Mouse (Mus musculus): ENCODE data around the gene Cadps2.

Cadps2 gene

DNA sequence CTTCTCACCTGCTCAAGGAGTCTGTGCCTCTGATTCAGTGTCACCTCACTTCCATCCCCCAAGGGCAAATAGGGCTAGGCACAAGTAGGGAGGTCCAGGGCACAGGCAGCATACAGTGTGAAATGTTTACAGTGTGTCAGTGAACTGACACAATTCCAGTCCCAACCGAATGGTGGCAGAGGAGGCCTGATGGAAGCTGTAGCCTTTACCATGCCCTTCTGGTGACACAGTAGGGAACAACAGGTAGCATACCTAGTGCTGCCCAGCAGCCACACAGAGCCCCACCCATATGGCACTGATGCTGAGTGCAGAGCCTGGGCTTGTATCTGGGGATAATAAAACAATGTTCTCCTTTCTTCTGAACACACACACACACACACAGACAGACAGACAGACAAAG, 61.6 kb downstream of the Cadps2 start:
- DNase-seq (ENCODE audit: extremely low read depth, insufficient read length, low spot score): no peak

DNA sequence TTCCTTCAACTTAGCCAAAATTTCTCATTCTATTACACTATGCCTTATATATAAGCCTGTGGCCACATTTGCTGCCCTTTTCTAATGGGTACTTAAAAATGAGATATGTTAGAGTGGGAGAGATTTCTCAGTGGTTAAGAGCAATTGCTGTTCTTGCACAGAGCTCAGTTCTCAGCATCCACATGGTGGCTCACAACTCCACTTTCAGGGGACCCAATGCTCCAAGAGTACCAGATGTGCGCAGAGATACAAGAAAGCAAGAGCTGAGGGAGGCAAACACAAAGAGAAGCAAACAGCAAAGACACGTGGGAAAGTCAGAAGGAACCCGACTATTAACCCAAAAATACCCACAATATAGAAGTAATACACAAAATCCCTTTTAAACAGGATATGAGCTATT, 77.0 kb downstream of the Cadps2 start:
- no peak for DNase-seq (ENCODE audit: extremely low read depth, insufficient read length, low spot score)

DNA sequence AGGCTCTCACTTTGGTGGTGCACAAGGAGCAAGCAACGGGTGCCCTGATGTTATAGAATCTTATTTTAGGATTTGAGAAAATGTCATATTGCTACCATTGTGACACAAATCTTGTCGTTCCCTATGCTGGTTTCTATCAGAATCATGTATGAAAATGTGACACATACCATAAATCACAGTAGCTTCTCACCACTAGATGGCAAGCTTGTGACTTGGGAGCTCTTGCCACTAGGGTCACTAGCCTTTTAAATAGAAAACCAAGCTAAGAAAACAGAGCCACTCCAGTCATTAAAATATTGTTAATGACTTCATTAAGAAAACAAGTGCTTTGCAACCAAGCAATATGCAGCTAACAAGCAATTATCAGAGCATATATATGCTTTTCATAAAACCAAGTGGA, 81.0 kb downstream of the Cadps2 start:
- no peak for DNase-seq (ENCODE audit: extremely low read depth, insufficient read length, low spot score)

DNA sequence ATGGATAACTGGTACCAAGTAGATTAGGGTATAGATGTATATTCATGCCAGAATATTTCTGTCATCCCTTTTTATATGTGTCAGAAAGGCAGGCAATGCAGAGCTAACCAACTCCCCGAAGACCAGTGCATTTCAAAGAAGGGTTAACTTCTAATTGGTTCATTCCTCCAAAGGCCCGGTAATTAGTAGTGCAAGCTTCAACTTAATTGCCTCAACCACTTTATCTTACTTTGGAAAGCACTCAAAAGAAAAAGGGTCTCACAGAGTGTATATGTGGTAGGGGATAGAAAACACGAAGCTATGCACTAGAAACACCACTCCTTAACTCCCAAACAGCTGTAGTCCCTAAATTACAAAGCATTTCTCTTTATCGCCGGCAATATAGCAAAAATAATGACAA, 90.4 kb downstream of the Cadps2 start:
- DNase-seq (ENCODE audit: extremely low read depth, insufficient read length, low spot score): no peak

DNA sequence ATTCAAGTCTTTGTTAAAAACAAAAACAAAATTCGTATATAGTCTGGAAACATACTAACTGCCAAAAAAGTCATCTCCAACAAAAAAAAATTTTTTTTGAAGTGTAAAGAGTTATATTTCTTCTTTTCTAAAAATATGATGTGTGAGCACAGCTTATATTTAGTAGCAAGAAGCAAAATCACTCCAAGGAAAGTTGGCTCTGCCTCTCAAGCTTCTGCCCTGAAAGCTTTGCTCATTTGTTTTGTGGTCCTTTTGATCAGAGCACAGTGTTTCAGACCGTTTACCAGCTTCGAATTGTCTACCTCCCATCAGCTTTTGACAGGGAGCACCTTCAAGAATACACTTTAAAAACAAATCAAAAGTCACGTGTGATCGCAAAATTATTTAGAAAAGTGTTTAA, 99.2 kb downstream of the Cadps2 start:
- DNase-seq (ENCODE audit: extremely low read depth, insufficient read length, low spot score): no peak

DNA sequence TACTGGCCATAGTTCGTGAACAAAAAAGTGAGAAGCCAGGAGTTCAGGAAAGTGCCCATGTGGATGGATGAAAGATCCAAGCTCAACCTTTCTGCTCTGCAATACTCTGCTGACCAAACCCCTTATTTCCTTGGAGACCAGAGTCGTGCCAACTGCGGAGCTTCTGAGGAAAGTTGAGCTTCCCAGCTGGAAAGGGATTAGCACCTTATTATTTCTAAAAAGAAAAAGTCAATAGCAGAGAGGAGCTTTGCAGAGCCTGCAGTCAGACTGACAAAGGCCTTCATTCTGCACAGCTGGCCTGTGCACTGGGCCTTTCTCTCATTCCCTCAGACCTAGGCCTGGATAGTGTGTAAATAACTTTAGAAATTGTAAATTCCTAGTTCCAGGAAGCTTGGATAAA, 106.5 kb downstream of the Cadps2 start:
- DNase-seq (ENCODE audit: extremely low read depth, insufficient read length, low spot score): no peak

DNA sequence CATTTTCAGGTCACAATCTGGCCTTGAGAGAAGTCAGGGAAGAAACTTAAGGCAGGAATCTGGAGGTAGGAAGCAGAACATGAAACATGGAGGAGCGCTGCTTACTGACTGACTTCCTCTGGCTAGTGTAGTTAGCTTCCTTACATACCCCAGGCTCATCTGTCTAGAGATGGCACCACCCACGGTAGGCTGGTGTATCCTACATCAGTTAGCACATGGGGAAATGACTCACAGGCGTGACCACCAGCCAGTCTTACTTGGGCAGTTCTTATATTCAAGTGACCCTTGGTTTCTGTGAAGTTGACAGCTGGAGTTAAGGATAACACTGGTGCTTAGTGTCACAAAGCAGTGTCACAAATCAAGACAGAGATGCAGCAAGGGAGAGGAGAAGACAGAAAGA, 110.6 kb downstream of the Cadps2 start:
- no peak for DNase-seq (ENCODE audit: extremely low read depth, insufficient read length, low spot score)

DNA sequence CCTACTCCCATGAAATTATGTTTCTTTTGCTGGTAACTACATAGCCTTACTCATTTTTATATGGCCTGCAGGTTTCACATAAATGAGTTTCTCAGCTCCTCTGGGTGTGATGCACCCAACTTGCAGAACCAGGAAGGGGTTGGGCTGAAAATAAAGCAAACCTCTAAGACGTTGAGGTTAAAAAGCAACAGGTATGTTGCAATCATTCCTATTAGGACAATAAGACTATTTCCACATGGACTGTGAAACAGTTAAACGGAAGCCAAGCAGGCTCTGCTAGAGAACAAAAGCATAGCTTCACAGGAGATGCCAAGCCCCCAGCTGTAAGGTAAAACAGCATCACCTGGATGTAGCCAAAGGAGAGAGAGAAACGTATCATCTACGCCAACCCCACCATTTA, 115.5 kb downstream of the Cadps2 start:
- DNase-seq (ENCODE audit: extremely low read depth, insufficient read length, low spot score): no peak

DNA sequence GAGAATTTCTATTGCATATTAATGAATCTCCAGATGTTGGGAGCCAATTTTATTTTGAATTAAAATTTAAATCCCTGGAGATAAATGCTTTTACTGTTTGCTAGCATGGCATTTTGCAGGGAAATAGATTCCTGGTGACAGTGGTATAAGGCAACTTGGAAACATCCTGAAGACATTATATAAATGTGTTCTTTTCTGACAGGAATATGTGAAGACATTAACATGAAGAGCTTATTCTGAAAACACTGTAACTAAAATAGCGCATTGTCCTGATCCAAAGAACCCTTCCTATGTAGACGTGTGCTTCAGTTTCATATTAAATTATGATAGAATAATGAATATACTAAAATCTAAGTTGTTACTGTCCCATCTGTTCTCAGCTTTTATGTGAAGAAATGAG, 118.8 kb downstream of the Cadps2 start:
- no peak for DNase-seq (ENCODE audit: extremely low read depth, insufficient read length, low spot score)

DNA sequence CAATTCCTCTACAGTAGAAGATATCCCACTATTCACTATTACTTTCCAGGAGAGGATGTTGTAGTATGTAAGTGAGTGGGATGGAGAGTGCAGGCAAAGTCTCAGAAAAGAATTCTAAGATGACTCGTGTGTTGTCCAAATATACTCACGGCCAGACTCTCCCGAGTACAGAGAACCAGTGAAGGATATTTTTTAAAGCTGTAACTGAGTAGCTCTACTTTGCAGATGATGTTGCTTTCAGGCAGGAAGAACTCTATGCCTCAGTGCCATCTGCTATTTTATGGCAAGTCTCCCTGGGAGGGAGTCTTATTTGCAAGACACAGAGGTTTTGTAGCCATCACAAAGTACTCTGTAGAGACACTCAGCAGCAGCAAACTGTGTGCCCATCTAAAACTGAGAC, 131.7 kb downstream of the Cadps2 start:
- no peak for DNase-seq (ENCODE audit: extremely low read depth, insufficient read length, low spot score)

DNA sequence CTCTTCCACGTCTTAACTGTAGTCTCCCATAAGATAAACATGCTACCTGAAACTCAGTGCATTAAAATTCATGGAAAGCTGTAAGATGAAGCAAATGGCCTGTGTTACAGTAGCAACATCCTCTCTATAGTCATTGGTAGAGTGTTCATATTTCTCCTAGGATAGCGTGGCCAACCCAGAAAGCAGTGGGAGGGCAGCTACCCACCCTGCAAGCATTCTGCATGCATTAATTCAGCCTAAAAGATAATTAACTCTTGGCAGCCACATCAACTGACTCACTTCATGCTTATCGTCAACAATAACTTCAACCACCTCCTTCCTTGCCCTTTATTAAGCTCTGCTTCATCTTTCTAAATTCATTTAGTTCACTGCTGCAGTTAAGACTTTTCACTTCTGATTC, 138.3 kb downstream of the Cadps2 start:
- DNase-seq (ENCODE audit: extremely low read depth, insufficient read length, low spot score): no peak

DNA sequence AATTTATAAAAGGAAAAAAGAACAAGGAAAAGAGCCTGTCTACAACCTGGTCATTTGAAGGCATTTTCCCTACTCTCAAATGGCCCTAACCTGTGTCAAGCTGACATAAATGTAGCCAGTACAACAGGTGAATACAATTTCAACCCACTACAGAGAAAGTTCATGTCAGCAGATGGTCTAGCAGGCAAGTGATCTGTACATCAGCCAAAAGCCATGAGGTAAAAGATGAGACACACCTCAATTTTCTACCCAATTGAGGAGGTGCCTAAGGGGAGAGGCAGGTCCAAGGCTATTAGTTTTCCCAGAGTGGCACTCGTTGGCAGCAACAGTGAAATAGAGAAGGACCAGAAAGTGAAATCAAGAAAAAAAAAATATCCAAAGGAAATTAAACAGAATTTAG, 161.0 kb downstream of the Cadps2 start:
- DNase-seq (ENCODE audit: extremely low read depth, insufficient read length, low spot score): no peak

DNA sequence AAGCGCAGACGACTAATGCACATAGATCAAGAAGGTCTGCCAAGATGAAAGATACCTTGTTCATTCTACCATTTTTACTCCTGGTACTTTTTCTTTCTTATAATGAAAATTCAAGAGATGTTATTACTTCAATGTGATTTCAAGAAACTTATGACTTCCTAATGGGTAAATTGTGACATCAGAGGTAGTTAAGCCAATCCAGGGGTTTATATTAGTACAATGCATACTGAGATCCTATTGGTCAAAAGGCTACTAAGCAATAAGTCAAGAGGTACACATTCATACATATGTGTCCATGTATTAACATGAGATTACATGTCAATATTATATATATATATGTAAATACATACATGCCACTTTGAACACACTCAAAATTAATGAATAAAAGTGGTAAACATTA, 184.2 kb downstream of the Cadps2 start, which contains the start of gene Rnf148:
Rnf148 (minus strand) TSS at position 101 of the 400 bp plus-strand sequence.
- no peak for DNase-seq (ENCODE audit: extremely low read depth, insufficient read length, low spot score)

DNA sequence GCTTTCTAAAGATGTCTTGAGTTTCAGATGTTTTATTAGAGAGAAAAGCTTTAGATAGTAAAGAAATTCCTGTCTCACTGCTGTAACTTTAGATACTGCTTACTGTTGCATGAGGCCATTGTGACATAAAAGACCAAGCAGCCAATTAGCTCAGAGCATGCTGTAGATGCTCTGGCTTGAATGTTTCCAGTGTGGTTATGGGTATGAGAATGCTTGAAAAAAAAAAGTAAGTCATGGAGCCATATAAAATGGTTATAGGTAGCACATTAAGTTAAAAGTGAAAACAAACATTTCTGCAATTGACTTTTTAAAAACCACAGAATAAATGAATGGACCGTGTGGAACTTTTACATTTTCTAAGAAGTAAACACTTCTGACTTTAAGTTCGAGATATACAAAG, 189.0 kb downstream of the Cadps2 start, which contains the start of gene Rnf133:
Rnf133 (minus strand) TSS at position 101 of the 400 bp plus-strand sequence.
- no peak for DNase-seq (ENCODE audit: extremely low read depth, insufficient read length, low spot score)

DNA sequence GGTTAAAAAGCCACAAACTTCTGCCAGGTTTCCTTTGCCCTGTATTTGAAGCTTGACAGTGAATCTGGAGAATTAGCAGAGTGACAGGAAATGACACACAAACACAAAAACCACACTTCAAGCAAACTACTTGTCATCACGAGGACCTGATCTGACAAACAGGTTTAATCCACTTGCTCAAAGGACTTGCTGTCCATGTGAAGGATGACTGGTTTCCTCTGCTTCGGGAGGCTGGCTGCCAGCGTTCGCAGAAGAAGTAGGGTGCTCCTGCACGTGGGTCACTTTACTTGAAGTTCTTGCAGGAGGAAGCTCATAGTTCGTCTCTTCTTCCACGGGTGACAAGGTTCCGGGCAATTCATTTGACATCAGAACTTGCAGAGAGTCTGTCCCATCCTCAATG, 190.5 kb downstream of the Cadps2 start:
- no peak for DNase-seq (ENCODE audit: extremely low read depth, insufficient read length, low spot score)

DNA sequence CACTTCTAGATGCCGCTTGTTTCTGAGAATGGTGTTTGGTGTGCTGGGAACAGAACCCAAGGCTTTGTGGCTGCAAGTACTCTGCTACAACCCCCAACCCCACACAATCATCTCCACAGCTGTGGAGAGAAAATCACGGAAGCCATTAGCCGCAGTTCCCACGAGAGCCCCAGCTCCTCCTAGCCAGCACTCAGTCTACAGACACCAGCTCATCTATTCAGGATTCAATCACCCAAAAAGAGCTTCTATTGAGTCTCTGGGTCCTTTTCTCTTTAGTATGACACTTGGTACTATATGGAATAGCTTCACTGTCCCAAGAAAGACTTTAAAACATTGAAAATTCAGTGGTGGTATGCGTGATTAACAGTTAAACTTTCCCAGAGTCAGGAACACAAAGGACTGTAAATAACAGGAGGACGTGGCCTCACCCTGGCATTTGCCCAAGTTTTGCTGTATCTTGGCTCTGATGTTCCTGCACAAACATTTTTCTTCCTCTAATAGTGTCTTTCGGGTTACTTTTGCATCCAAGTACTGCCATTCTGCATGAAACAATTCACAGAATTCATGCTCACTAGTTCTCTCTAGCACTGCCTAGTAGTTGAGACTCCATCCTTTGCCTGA, 191.5 kb downstream of the Cadps2 start:
- no peak for DNase-seq (ENCODE audit: extremely low read depth, insufficient read length, low spot score)

DNA sequence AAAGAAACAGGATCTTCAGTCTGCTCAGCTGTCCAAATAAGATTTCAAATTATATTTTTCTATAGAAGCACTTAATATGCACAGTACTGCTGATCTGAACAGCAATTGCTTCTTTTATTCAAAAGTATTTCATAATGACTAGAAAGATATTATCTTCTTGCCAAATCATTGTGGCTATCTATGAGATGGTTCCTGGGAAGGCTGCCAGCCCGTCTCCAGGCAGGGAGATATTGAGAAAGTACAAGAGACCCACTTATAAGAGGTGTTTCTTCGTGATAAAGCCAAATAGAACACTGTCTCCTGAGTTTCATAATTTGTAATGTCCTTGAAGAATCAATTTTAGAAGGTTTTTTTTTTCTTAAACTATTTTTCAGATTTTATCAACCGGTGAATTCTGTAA, 202.1 kb downstream of the Cadps2 start:
- DNase-seq (ENCODE audit: extremely low read depth, insufficient read length, low spot score): no peak

DNA sequence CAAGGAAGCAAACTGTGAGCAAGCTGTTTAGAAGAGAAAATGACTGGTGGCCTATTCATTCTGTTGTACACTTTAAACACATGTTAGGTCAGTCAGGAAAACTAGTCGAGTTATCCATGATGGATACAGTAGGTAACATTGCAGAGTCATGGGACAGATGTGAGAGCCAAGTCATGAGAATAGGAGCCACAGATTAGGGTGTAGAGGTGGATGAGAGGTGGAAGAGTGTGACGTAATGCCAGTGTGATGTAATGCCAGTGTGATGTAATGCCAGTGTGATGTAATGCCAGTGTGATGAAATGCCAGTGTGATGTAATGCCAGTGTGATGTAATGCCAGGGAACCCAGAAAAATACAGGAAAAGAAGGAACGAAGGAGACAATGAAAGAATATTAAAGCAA, 204.0 kb downstream of the Cadps2 start:
- no peak for DNase-seq (ENCODE audit: extremely low read depth, insufficient read length, low spot score)

DNA sequence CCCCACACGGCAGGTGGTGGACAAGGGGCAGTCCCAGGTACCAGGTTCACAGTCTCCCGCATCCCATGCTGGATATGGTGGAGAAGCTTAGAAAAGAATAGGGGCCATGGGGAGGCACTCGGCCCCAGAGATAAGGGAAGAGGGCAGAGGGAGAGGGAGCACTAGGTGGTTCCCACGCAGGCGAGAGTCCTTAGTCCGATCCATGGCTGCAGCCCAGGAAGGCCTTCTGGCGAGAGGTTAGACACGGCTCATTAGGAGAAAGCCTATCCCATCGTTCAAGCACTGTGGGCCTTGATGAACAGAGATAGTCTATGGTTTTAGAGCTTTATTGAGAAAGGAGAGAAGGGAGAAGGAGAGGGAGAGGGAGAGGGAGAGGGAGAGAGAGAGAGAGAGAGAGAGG, 205.2 kb downstream of the Cadps2 start:
- DNase-seq (ENCODE audit: extremely low read depth, insufficient read length, low spot score): no peak

DNA sequence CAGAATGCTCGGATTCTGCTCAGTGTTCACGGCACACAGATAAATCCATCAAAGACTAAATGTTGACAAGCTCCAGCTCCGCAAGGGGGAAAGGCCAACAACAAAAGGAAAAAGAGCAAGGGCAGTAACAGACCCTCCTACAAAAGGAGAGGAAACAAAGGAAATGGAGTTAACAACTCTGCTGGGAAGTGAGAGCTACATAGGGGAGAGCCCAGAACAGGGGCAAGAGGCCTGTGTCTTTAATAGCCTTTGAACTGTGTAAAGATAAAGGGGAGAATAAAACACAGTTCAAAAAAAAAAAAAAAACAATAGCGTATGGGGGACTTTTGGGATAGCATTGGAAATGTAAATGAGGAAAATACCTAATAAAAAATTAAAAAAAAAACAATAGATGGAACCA, 208.8 kb downstream of the Cadps2 start:
- DNase-seq (ENCODE audit: extremely low read depth, insufficient read length, low spot score): no peak

DNA sequence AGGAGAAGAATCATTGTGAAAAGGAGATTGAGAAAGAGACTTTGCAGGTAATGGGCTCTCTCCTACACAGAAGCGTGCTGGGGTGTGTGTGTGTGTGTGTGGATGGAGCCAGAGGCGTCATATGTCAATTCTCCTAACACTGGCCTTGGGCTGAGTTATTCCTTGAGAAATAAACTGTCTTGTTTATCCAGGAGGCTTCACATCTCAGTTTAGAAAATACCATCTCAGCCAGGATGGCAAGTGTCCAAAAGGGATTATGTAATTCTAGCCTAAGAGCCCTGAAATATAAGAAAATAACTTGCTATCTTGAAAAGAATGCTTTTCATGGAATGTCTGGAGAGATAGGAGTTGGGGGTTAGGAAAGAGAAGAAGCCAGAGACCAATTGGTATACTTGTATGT, 264.1 kb downstream of the Cadps2 start:
- DNase-seq (ENCODE audit: extremely low read depth, insufficient read length, low spot score): no peak

DNA sequence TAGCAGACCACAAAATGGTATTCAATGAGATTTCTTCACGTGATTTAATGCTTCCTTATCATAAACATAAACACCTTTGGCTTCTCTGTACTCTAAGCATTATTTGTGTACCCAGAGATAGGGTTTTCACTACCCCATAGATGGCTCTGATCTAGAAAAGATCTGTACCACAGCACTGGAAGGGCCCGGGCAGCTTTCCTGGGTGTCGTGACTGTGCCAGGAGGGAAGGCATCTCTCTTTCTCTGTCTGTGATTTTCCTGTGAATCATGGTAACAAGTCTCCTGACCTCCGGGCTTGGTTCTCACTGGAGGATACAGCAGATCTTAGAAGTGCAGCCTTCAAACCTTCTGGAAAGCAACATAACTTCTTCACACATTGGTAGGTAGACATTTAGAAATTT, 265.5 kb downstream of the Cadps2 start:
- no peak for DNase-seq (ENCODE audit: extremely low read depth, insufficient read length, low spot score)

DNA sequence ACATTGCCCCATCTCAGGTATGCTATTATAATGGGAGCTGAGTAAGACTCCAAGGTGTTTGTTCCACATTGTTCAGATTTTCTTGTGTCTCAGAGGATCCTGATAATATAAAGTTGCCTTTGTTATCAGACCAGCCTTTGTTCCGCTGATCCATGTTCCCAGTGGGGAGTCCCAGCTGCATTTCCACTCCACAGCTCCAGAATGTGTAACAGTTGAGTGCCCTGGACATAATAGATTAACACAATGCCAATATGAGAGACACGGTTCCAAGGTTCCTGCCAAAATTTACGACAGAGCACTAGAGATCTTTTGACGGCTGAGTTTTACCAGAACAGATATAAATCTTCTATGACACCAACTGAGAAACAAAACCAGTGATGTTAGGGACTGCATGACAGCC, 266.8 kb downstream of the Cadps2 start:
- DNase-seq (ENCODE audit: extremely low read depth, insufficient read length, low spot score): no peak

Data from 3134 (cell line).